Mouse (Mus musculus) retina, postnatal 1 day (tissue): ENCODE measurements around the gene Lgr4.

Experiments used
- DNase-seq: peaks from one replicate; pipeline ENCODE4 v3.0.0-alpha.2; 2012

Lgr4 gene

DNA sequence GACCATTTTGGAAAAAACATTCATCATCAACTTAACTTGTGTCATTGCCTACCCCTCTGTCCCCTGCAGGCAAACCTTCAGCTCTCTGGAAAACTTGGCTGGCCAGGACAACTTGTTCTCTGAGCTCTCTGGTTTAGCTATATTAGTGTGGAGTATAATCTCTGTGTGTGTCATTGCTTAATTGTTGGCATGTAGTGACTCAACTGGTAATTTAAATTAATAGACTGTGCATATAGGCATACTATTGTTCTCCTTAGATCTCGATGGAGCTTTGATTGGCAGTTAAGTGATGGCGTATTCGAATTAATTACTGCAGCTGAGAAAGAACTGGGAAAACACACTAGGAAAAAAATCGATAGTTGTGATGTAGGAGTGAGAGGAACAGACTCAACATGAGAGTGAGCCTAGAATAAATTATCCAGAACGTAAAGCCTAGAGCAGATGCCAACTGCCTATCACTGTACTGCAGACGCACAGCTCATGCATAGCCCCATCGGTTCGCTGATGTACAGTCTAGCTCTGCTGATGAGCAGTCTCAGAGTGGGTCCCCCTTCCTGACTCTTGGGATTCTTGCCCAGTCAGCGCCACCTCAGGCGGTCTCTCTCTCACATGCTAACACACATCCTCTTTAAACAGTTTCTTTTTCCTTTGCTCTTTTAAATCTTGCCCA lies 35.7 kb downstream of the Lgr4 start:
- DNase-seq: peak; percentile 77

- DNase-seq: no peak
Observed at GRCm38 (mm10) chr2:109953893-109954292, 36.4 kb downstream of the Lgr4 start.

DNA sequence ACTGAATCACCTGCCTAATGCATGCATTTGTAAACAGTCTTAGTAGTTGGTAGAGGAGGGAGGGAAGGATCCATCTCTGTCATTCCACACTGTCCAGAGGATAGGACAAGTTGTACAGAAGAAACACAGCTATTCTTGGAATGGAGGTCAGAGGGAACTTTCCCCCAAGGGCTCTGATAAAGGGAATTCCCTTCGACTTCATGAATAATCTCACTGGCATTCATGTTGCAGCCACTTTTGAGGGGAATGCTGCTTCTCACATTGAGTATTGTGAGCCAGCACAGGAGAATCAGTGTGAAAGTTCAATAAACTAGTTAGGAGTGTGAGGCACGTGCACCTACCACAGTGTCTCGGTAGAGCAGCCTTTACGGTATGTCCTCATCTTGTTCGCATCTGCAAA lies 37.6 kb downstream of the Lgr4 start:
- DNase-seq: no peak

GRCm38 (mm10) chr2:109955910-109956309 lies 38.5 kb downstream of the Lgr4 start:
- DNase-seq: no peak

- DNase-seq: no peak
Observed at GRCm38 (mm10) chr2:109956785-109957184, 39.3 kb downstream of the Lgr4 start.

DNA sequence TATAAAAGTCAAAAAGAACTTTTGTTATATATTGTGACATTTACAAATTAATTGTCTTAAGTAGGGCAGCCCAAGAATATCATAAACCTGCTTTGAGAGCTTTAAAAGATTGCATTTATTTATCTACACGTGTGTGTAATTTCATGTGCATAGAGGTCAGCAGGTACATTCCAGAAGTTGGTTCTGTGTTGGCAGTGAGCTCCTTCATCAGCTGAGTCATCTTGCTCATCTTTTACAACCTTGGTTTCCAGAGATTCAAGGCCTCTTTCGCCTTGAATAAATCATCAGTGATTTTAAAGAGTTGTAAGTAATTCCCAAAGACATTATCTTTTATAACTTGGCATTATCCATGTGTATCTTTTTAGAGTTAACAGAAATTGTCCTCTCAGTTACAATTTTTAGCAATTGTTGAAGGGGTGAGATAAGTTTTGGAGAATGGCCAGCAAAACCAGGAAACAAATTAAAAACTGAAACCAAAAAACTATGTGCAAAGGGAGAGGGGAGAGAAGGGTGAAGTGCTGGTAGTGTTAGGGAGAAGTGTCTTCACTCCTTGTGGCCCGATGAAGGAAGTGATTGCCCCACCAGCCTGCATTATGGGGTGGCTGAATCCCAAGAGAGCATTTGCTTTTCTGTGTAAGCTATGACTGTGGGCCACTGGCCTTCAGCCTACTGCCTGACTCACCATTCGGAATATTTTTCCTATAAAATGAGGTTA lies 41.4 kb downstream of the Lgr4 start:
- no peak for DNase-seq

DNA sequence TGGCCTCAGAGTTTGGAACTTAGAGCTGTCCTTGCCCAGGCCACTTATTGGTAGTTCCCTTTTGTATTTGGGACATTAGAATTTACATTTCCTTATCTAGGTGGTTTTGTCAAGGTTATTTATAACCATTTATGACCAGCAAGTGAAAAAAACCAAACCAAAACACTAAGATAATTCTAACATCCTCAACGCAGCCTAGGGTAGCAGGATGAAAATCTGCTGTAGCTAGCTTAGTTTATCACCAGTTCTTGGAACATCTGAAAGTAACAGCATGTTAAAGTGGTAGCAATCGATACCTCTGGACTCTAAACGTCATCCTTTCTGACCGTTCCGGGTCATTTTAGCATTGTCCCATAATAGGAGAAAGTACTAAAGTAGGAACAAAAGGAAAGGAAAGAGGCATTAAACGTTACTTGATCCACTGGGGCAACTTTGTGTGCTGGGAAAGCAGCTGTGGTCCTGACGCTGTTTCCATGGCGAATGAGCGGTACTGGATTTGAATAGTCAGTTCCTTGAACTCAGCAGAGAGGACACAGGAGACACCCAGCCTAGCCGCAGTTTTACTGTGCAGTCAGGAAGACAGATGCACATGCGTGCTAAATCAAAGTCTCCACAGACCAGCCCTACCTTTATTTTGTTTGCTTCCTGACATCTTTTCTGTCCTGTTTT lies 42.1 kb downstream of the Lgr4 start:
- peak; percentile 85 for DNase-seq

- peak; percentile 92 for DNase-seq
Observed at GRCm38 (mm10) chr2:109960246-109960645, 42.8 kb downstream of the Lgr4 start.

DNA sequence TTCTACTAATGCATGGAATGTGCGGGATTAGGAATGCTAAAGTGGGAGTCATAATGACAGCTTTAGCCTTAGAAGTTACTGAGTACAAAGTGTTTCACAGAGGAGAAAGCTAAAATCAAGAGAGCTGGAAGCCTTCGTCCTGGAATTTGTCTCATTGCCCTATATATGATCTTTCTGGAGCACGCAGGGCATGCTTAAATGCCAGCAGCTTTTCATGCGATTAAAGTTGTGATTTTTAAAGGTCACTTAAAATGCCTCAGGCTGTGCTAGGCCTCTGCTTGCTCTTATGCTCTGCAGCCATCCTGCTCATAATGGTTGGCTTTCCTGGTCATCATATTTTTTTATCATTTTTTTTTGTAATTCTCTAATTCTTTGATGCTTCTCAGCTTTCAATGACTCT lies 43.7 kb downstream of the Lgr4 start:
- DNase-seq: no peak

- DNase-seq: no peak
Observed at GRCm38 (mm10) chr2:109963591-109964258, 46.3 kb downstream of the Lgr4 start.

GRCm38 (mm10) chr2:109965753-109966420 lies 48.4 kb downstream of the Lgr4 start:
- DNase-seq: peak; percentile 84

DNA sequence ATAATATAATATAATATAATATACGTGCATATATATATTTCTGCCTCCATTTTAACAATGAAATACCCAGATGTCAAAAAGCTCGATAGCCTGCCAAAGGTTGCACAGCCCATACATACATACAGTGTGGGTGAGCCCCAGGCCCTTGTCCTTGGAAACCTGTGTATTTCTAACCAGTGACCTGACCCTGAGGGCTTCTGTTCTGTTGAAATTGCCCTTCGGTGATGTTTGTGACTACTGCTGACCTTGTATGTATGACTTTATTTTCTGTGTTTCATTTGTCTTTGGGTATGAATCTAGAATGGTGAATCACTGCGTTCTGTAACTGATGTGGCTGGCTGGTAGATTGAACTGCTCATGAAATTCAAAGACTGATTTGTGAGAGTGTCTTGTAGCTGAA lies 49.4 kb downstream of the Lgr4 start:
- no peak for DNase-seq

GRCm38 (mm10) chr2:109969381-109969780 lies 51.9 kb downstream of the Lgr4 start:
- DNase-seq: no peak

DNA sequence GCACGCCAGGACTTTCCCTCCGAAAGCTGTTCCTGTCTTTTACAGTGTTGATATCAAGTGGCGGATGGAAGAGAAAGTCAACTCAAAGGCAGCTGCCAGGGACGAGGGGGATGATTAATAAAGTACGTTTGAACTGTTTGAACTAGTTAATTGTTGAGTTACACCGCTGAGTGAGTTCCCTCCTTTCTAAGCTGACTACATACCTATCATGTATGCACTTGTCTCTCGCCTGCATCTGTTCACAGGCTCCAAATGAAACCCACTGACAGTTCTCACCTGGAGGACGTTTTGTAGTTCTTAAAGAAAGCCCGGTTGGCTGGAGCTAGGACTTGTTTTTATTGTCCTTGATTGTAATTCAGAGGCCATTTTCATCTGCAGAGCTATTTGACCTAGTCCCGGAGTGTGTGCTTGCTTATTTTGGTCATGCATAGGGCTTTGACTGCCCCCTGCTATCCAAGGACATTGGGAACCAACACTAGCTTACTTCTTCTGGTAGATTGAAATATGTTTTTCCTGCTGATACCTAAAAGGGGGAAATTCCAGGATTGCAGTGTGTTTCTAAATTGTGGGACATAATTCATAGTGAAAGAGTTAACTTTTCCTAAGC lies 52.6 kb downstream of the Lgr4 start:
- DNase-seq: peak; percentile 10

DNA sequence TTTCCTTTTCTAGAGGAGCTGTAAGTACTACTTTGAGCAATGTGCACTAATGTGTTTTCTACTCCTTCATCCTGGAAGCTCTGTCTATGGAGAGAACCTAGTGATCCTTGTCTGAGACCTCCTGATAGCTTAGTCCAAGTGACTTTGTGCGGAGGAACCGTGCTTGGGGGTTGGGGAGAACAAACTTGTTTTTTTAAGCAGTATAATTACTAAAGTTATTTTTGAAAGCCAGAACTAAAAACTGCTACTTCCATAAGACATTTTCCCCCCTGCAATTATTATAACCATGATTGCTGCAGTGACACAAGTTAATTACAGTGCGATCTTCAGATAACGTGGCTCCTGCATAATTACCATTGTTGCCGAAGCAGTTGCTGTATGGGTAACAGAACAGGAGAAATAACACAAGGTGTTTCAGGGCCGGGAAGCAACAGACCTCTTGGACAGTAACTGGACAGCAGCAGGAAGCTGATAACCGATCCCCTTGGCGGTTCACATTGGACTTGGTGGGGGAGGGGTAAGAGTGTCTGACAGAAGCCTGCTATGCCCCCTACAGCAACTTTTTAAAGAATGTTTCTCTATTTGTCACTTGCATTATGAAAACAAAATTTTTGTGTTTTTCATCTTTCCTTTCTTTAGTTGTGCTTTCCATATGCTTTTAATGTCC lies 53.4 kb downstream of the Lgr4 start:
- DNase-seq: peak; percentile 43

DNA sequence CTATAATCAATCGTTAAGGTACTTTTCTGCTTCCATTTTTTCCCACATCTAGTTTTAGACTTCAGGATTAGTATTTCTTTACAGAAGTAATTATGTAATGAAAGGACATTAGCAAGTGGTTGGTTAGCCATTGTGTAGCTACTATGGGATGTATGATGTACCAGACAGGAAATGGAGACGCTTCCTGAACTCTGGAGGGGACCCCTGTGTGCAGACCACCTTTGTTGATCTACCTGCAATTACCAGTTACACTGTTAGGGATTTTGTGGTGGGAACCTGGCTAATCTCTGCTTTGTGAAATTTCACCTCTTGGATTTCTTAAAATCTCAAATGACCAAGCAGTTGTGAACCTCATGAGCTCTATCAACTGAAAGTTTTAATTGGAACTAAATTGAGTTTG lies 54.9 kb downstream of the Lgr4 start:
- DNase-seq: no peak

- no peak for DNase-seq
Observed at GRCm38 (mm10) chr2:109972922-109973321, 55.5 kb downstream of the Lgr4 start.

- no peak for DNase-seq
Observed at GRCm38 (mm10) chr2:109974807-109975206, 57.4 kb downstream of the Lgr4 start.

- no peak for DNase-seq
Observed at GRCm38 (mm10) chr2:109976181-109976580, 58.7 kb downstream of the Lgr4 start.

DNA sequence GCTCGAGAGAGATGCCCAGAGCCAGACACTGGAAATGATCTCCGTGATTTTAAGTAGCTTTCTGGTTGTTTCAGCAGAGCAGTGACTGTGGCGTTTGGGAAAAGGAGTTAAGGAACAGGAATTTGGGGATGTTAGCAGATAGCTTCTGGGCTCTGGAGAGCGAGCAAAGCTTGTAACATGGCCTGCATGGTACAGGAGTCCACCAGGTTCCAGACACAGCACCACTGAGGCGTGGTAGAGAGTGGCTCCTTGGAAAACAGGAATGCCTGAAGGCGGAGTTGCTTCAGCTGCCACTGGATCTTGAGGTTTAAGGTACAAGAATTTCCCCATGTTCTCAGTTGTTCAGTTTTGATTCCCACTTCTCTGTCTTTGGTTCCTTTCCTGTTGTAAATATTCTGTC lies 59.9 kb downstream of the Lgr4 start:
- DNase-seq: no peak

DNA sequence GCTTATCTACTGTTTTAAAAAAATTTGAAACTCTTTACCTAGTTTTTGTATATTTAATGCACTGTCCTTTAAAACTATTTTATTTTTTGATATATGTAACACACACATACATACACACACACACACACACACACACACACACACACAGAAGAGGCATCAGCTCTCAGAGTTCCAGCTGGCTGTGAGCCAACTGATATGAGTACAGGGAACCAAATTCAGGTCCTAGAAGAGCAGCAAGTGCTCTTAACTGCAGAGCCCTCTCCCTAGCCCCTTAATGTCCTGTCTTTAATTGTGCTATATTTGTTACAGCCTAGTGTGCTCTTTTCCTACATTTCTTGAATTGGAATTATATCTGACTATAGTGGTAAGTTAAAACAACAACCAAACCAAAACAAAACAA lies 61.8 kb downstream of the Lgr4 start:
- DNase-seq: peak; percentile 50

- no peak for DNase-seq
Observed at GRCm38 (mm10) chr2:109983435-109983834, 66.0 kb downstream of the Lgr4 start.
